Mouse (Mus musculus) embryonic facial prominence, embryonic 12.5 days (tissue): Measurements from ENCODE around the gene Il16. TPM values are rescaled to one million over a fixed set of nuclear protein-coding genes. Genes with fewer than 3 reads are reported as not detected.

ENCODE experiments used
- ATAC-seq: fragments of 200-750 bp; cut with Nextera tagmentation; 2 replicates; pipeline ENCODE4 v1.8.0; 2017; ENCODE audit not compliant: insufficient number of reproducible peaks, insufficient read depth, low FRiP score, low TSS enrichment
- H3K27ac ChIP-seq: fragments of 300-500 bp; sonication (generic); 2 replicates; pipeline ENCODE4 v1.5.1; 2016; ENCODE audit warnings: mild to moderate bottlenecking
- H3K27me3 ChIP-seq: fragments of 300-500 bp; sonication (generic); 2 replicates; pipeline ENCODE4 v1.6.1; 2016; ENCODE audit warnings: mild to moderate bottlenecking, moderate library complexity
- H3K36me3 ChIP-seq: fragments of 300-500 bp; sonication (generic); 2 replicates; pipeline ENCODE4 v1.6.1; 2016; ENCODE audit warnings: mild to moderate bottlenecking
- H3K4me1 ChIP-seq: fragments of 300-500 bp; sonication (generic); 2 replicates; pipeline ENCODE4 v1.6.1; 2016
- H3K4me2 ChIP-seq: fragments of 300-500 bp; sonication (generic); replicated peaks from 2 replicates; pipeline ENCODE4 v1.6.1; 2016; ENCODE audit warnings: mild to moderate bottlenecking, moderate library complexity
- H3K4me3 ChIP-seq: fragments of 300-500 bp; sonication (generic); 2 replicates; pipeline ENCODE4 v1.5.1; 2016; ENCODE audit warnings: mild to moderate bottlenecking
- H3K9ac ChIP-seq: fragments of 300-500 bp; sonication (generic); 2 replicates; pipeline ENCODE4 v1.6.1; 2016; ENCODE audit warnings: mild to moderate bottlenecking, moderate library complexity
- H3K9me3 ChIP-seq: fragments of 300-500 bp; sonication (generic); 2 replicates; pipeline ENCODE4 v1.6.1; 2016; ENCODE audit warnings: mild to moderate bottlenecking, moderate library complexity
- WGBS: fragments of 180-500 bp; shearing (Covaris S2); methylation state at CpG from one replicate; pipeline ENCODE4 v1.1.7; 2016; 5-methylcytosine and 5-hydroxymethylcytosine counted together
- polyA plus RNA-seq: library from polyadenylated mRNA; unstranded; fragments of >200 nt; fragmentation: Nextera tagmentation; extraction: Ambion mirVana; gene quantifications from 2 replicates; pipeline ENCODE4 v1.2.1, GENCODE M21; 2016

Gene Il16
- 3.1 and 3.7 TPM in 2 replicates for polyA plus RNA-seq

GRCm38 (mm10) chr7:83745413-83746106 lies at the start of gene Il16:
Gene Il16 (minus strand): TSS chr7:83745726.
- Histone ChIP-seq H3K9me3 (no peaks in the 10 kb centered on the region), H3K27me3 (no peaks in the 10 kb centered on the region), H3K27ac (peak within 1 kb of the TSS; percentile 63), H3K4me1 (peaks cover 18% of the 10 kb centered on the region), H3K9ac (no peak within 1 kb of the TSS), H3K36me3 (no peaks in the 10 kb centered on the region), H3K4me3 (0 out of 2 replicates have a peak within 1 kb of the TSS, but pooled peaks have one; percentile 5), H3K4me2 (peak within 1 kb of the TSS; percentile 35)
- peak; percentile 71; the same call in 1 of the 2 replicates for ATAC-seq
- WGBS, result 36% methylated on average over 20 of the region's 20 CpGs

- Histone ChIP-seq H3K9ac (no peak within 1 kb of the TSS), H3K4me1 (peaks cover 12% of the 10 kb centered on the region), H3K4me2 (peak within 1 kb of the TSS; percentile 39), H3K36me3 (no peaks in the 10 kb centered on the region), H3K4me3 (0 out of 2 replicates have a peak within 1 kb of the TSS, but pooled peaks have one; percentile 3), H3K27me3 (no peaks in the 10 kb centered on the region), H3K27ac (no peak within 1 kb of the TSS), H3K9me3 (no peaks in the 10 kb centered on the region)
- 6% methylated on average over 14 of the region's 14 CpGs for WGBS
- ATAC-seq, result peak; percentile 85
Measured at GRCm38 (mm10) chr7:83794705-83795104, 49.2 kb upstream of the Il16 start, which contains the start of gene Cfap161. Gene Cfap161 (minus strand): TSS chr7:83794880.

GRCm38 (mm10) chr7:83794006-83794683 lies 48.6 kb upstream of the Il16 start:
- H3K27ac ChIP-seq, result no peak overlapping the region
- no peak for ATAC-seq
- WGBS, result 39% methylated on average over 11 of the region's 11 CpGs
- H3K36me3 ChIP-seq, result no peaks in the 10 kb centered on the region
- peaks cover 12% of the 10 kb centered on the region for H3K4me1 ChIP-seq
- no peaks in the 10 kb centered on the region for H3K27me3 ChIP-seq
- H3K9ac ChIP-seq, result no peak overlapping the region
- H3K4me3 ChIP-seq, result 0 out of 2 replicates have a peak overlapping the region, but pooled peaks have one; percentile 3
- peak overlapping the region; percentile 39 for H3K4me2 ChIP-seq
- H3K9me3 ChIP-seq, result no peaks in the 10 kb centered on the region

- ATAC-seq, result no peak
- Histone ChIP-seq H3K27ac (no peak overlapping the region), H3K27me3 (no peaks in the 10 kb centered on the region), H3K36me3 (no peaks in the 10 kb centered on the region), H3K9me3 (no peaks in the 10 kb centered on the region), H3K4me3 (no peak overlapping the region), H3K4me1 (no peaks in the 10 kb centered on the region), H3K4me2 (no peak overlapping the region), H3K9ac (no peak overlapping the region)
- WGBS, result 71% methylated on average over 4 of the region's 4 CpGs
Measured at GRCm38 (mm10) chr7:83780881-83781280, 35.4 kb upstream of the Il16 start.

- Histone ChIP-seq H3K4me1 (peaks cover under 1% of the 10 kb centered on the region; the same call in 1 of the 2 replicates), H3K9me3 (no peaks in the 10 kb centered on the region), H3K4me3 (no peak overlapping the region), H3K9ac (no peak overlapping the region), H3K4me2 (no peak overlapping the region), H3K27ac (no peak overlapping the region), H3K36me3 (no peaks in the 10 kb centered on the region), H3K27me3 (no peaks in the 10 kb centered on the region)
- WGBS, result 73% methylated on average over 4 of the region's 4 CpGs
- no peak for ATAC-seq
Measured at GRCm38 (mm10) chr7:83780026-83780425, 34.5 kb upstream of the Il16 start.

GRCm38 (mm10) chr7:83779028-83779427 lies 33.5 kb upstream of the Il16 start:
- H3K4me3 ChIP-seq, result no peak overlapping the region
- 79% methylated on average over 2 of the region's 2 CpGs for WGBS
- no peaks in the 10 kb centered on the region for H3K9me3 ChIP-seq
- no peaks in the 10 kb centered on the region for H3K36me3 ChIP-seq
- H3K9ac ChIP-seq, result no peak overlapping the region
- H3K4me2 ChIP-seq, result no peak overlapping the region
- no peak overlapping the region for H3K27ac ChIP-seq
- ATAC-seq, result no peak
- H3K4me1 ChIP-seq, result peaks cover 4% of the 10 kb centered on the region; the same call in 1 of the 2 replicates
- H3K27me3 ChIP-seq, result no peaks in the 10 kb centered on the region

GRCm38 (mm10) chr7:83778516-83778915 lies 33.0 kb upstream of the Il16 start:
- Histone ChIP-seq H3K27ac (no peak overlapping the region), H3K4me2 (no peak overlapping the region)
- WGBS, result 72% methylated on average over 2 of the region's 2 CpGs

GRCm38 (mm10) chr7:83774721-83775120 lies 29.2 kb upstream of the Il16 start:
- H3K4me2 ChIP-seq, result no peak overlapping the region
- no peak for ATAC-seq
- no peak overlapping the region for H3K27ac ChIP-seq
- no peak overlapping the region for H3K9ac ChIP-seq
- peaks cover 4% of the 10 kb centered on the region; the same call in 1 of the 2 replicates for H3K4me1 ChIP-seq
- no peak overlapping the region for H3K4me3 ChIP-seq
- no peaks in the 10 kb centered on the region for H3K36me3 ChIP-seq
- 21% methylated on average over 5 of the region's 5 CpGs for WGBS
- H3K9me3 ChIP-seq, result no peaks in the 10 kb centered on the region
- no peaks in the 10 kb centered on the region for H3K27me3 ChIP-seq

More at GRCm38 (mm10) chr7:83778516-83778915, 33.0 kb upstream of the Il16 start:
- Histone ChIP-seq H3K27me3 (no peaks in the 10 kb centered on the region), H3K9ac (no peak overlapping the region), H3K4me1 (peaks cover 4% of the 10 kb centered on the region; the same call in 1 of the 2 replicates), H3K9me3 (no peaks in the 10 kb centered on the region), H3K4me3 (no peak overlapping the region), H3K36me3 (no peaks in the 10 kb centered on the region)
- no peak for ATAC-seq

- ATAC-seq, result no peak
- no peak overlapping the region for H3K9ac ChIP-seq
- H3K4me1 ChIP-seq, result no peaks in the 10 kb centered on the region
- H3K36me3 ChIP-seq, result no peaks in the 10 kb centered on the region
- H3K9me3 ChIP-seq, result no peaks in the 10 kb centered on the region
- H3K27ac ChIP-seq, result no peak overlapping the region
- H3K27me3 ChIP-seq, result no peaks in the 10 kb centered on the region
- H3K4me3 ChIP-seq, result no peak overlapping the region
- WGBS, result 56% methylated on average over 3 of the region's 3 CpGs
- H3K4me2 ChIP-seq, result no peak overlapping the region
Measured at GRCm38 (mm10) chr7:83763674-83764073, 18.1 kb upstream of the Il16 start.

GRCm38 (mm10) chr7:83762336-83762735 lies 16.8 kb upstream of the Il16 start:
- Histone ChIP-seq H3K27me3 (no peaks in the 10 kb centered on the region), H3K9ac (no peak overlapping the region), H3K9me3 (no peaks in the 10 kb centered on the region), H3K4me1 (no peaks in the 10 kb centered on the region), H3K36me3 (no peaks in the 10 kb centered on the region), H3K4me2 (no peak overlapping the region), H3K4me3 (no peak overlapping the region), H3K27ac (no peak overlapping the region)
- WGBS, result 86% methylated on average over 5 of the region's 5 CpGs
- ATAC-seq, result no peak

- Histone ChIP-seq H3K27ac (no peak overlapping the region), H3K4me1 (peaks cover 3% of the 10 kb centered on the region), H3K9me3 (no peaks in the 10 kb centered on the region), H3K4me3 (no peak overlapping the region), H3K36me3 (no peaks in the 10 kb centered on the region), H3K9ac (no peak overlapping the region), H3K4me2 (no peak overlapping the region), H3K27me3 (no peaks in the 10 kb centered on the region)
- 68% methylated on average over 1 of the region's 1 CpGs for WGBS
- ATAC-seq, result no peak
Measured at GRCm38 (mm10) chr7:83751055-83751454, 5.5 kb upstream of the Il16 start.

- H3K36me3 ChIP-seq, result no peaks in the 10 kb centered on the region
- no peak overlapping the region for H3K4me3 ChIP-seq
- 81% methylated on average over 1 of the region's 1 CpGs for WGBS
- no peak for ATAC-seq
- no peaks in the 10 kb centered on the region for H3K27me3 ChIP-seq
- peaks cover 18% of the 10 kb centered on the region for H3K4me1 ChIP-seq
- H3K9me3 ChIP-seq, result no peaks in the 10 kb centered on the region
- no peak overlapping the region for H3K27ac ChIP-seq
- no peak overlapping the region for H3K4me2 ChIP-seq
- no peak overlapping the region for H3K9ac ChIP-seq
Measured at GRCm38 (mm10) chr7:83748405-83748804, 2.9 kb upstream of the Il16 start.
